Mouse (Mus musculus) embryo, embryonic 11.5 days (tissue): ENCODE measurements around the gene Hsd11b2.
A peak's percentile ranks its signal among the peaks of the same experiment; 100 is the strongest.

Experiments
- DNase-seq: peaks from one replicate; pipeline ENCODE4 v3.0.0-alpha.2; 2012; ENCODE audit warnings: low read depth, low spot score

Hsd11b2 gene

GRCm38 (mm10) chr8:105484030-105484368, 34.6 kb upstream of the Hsd11b2 start:
- DNase-seq = no peak

GRCm38 (mm10) chr8:105484392-105484791, 34.2 kb upstream of the Hsd11b2 start:
- DNase-seq = peak; percentile 61

GRCm38 (mm10) chr8:105488082-105488481, 30.5 kb upstream of the Hsd11b2 start:
- no peak for DNase-seq

- no peak for DNase-seq
Observed at GRCm38 (mm10) chr8:105489281-105489680, 29.3 kb upstream of the Hsd11b2 start.

GRCm38 (mm10) chr8:105493495-105493894, 25.1 kb upstream of the Hsd11b2 start:
- no peak for DNase-seq

- DNase-seq = no peak
Observed at GRCm38 (mm10) chr8:105494566-105494965, 24.0 kb upstream of the Hsd11b2 start.

- no peak for DNase-seq
Observed at GRCm38 (mm10) chr8:105495350-105496302, 22.9 kb upstream of the Hsd11b2 start.

GRCm38 (mm10) chr8:105496439-105497180, 21.9 kb upstream of the Hsd11b2 start, which contains the start of gene Zdhhc1:
TSS of gene Zdhhc1 (minus strand) at chr8:105496902.
- DNase-seq = no peak

GRCm38 (mm10) chr8:105499787-105500186, 18.8 kb upstream of the Hsd11b2 start:
- DNase-seq = no peak

GRCm38 (mm10) chr8:105504617-105505016, 13.9 kb upstream of the Hsd11b2 start:
- no peak for DNase-seq

GRCm38 (mm10) chr8:105506977-105507376, 11.6 kb upstream of the Hsd11b2 start:
- no peak for DNase-seq

- no peak for DNase-seq
Observed at GRCm38 (mm10) chr8:105508758-105509157, 9.8 kb upstream of the Hsd11b2 start.

GRCm38 (mm10) chr8:105509997-105510735, 8.4 kb upstream of the Hsd11b2 start:
- DNase-seq = no peak

- DNase-seq = no peak
Observed at GRCm38 (mm10) chr8:105514194-105514593, 4.4 kb upstream of the Hsd11b2 start.

- no peak for DNase-seq
Observed at GRCm38 (mm10) chr8:105514656-105515055, 3.9 kb upstream of the Hsd11b2 start.

GRCm38 (mm10) chr8:105516018-105516645, 2.4 kb upstream of the Hsd11b2 start:
- peak; percentile 78 for DNase-seq

- no peak for DNase-seq
Observed at GRCm38 (mm10) chr8:105517346-105517745, 1.2 kb upstream of the Hsd11b2 start.

GRCm38 (mm10) chr8:105519591-105519990, 1.0 kb downstream of the Hsd11b2 start:
- DNase-seq = no peak

- no peak for DNase-seq
Observed at GRCm38 (mm10) chr8:105520521-105520920, 2.0 kb downstream of the Hsd11b2 start.

GRCm38 (mm10) chr8:105521061-105521460, 2.5 kb downstream of the Hsd11b2 start:
- DNase-seq = no peak

GRCm38 (mm10) chr8:105521995-105522769, 3.6 kb downstream of the Hsd11b2 start:
- no peak for DNase-seq
